Mouse (Mus musculus) layer of hippocampus, adult 18-20 months (tissue): Measurements from ENCODE around the gene Hhip. TPM values are rescaled to one million over a fixed set of nuclear protein-coding genes. Genes with fewer than 3 reads are reported as not detected.
A peak's percentile ranks its signal among the peaks of the same experiment; 100 is the strongest.

ENCODE experiments used
- DNase-seq, 2 experiments: peaks; one replicate each; pipeline ENCODE4 v3.0.0; 2022; ENCODE audit warnings: low spot score in 2 of 2
- long read RNA-seq: library from polyadenylated mRNA; stranded (forward); transcript quantifications from one replicate; pipeline ENCODE4 v2.0.0, GENCODE M21; 2021
- total RNA-seq, 2 experiments: library from RNA; stranded (reverse); gene quantifications; 2 replicates each; pipeline ENCODE4 v1.2.3; 2021

The Hhip gene
- total RNA-seq = 1 to 10 TPM; 3.3 to 4.5 TPM
- long read RNA-seq, full-length matches to known transcripts = 1 of 3 reads
- long read RNA-seq, partial matches to known transcripts = 0 of 3 reads
- long read RNA-seq, other reads (novel, unspliced or antisense) = 2 of 3 reads

- DNase-seq = peak; percentile 34 to 48
These were observed at the start of gene Hhip for GRCm38 (mm10) chr8:80057198-80058174. Gene Hhip (minus strand): TSS chr8:80058006.

DNA sequence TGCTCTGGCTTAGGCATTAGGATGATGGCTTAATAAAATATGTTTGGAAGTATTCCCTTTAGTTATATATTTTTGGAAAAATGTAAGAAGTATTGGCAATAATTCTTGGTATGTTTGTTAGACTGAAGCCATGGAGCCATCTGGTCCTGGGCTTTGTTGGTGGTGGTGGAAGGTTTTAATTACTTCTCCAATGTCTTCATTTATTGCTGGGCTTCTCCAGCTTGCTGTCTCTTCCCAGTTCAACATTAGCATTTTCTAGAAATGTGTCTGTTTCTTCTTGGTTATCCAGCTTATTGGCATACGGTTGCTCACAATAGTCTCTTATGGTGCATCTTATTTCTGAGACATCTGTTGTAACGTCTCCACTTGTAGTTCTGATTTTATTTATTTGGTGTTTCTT, 29.2 kb upstream of the Hhip start:
- peak; percentile 15 to 27 for DNase-seq

DNA sequence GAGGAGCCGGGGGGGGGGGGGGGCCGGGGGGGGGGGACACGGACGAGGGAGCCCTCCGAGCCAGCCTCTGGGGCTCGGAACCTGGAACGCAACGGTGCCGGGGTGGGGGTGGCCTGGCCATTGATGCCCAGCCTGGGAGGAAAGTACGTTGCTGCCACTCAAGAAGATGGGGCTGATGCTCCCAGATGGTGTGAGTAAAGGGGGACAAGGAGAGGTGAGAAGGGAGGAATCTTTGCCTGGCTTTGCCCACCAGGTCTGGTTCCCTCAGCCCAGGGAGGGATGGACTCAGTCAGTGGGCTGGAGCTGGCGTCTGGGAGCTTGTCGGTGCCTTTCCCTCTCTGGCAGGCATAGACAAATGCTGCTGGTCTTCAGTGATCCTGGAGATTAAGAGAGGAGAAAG, 387 bp upstream of the Hhip start:
- no peak for DNase-seq

- no peak for DNase-seq
These were observed 1.3 kb downstream of the Hhip start for GRCm38 (mm10) chr8:80056331-80057070.

- peak in 1 of 2 experiments; percentile 15 for DNase-seq
These were observed 2.0 kb downstream of the Hhip start for GRCm38 (mm10) chr8:80055777-80056176.

DNA sequence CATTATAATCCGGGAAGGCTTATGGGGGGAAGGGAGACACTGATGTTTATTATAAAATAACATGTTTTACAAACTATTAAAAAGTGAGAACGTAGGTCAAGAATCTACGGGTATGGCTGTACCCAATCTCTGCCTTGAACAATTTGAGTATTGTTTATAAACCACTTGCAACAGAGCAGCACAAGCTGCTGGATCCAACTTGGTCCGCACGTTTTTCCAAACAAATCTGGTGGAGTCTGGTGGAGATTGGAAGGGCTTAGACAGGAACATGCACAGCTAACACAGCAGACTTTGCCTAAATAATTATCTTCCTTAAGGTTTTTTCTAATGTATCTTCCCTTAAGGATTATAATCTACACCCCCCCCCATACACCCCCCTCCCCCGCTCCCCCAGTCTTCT, 2.7 kb downstream of the Hhip start:
- DNase-seq = no peak

DNA sequence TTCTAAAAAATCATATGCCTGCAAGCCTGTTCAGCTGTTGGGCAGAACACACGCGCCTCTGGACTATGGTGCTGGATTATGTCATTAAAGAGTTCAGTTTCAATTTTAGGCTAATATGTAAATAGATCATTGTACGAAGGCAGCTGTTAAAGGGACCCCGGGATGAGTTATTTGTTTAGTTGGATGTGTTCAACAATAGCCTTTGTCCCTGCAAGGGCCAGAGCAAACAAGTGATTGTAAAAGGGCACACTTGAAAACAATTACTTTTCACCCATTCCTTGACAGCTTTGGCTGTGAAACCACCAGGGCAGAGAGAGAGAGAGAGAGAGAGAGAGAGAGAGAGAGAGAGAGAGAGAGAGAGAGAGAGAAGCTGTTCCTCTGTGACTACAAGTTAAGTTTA, 3.6 kb downstream of the Hhip start:
- no peak for DNase-seq

DNA sequence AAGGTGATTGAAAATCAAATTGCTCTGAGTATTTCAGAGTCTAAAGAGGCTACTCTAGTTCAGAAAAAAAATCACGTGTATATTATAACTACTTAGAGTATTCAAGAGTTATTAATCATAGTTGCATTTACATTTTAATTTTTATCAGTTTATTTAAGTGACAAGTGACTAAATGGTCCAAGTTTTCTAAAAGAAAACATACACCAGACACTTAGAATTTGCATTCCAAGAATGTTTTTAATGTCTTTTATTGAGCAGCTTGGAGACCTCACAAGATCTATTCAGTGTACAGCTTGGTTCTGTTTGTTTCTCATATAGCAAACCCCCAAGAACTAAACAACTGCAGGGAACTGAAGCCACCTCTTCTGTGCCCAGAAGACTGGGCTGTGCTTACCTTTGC, 5.0 kb downstream of the Hhip start:
- DNase-seq = no peak

GRCm38 (mm10) chr8:80051494-80051893, 6.3 kb downstream of the Hhip start:
- no peak for DNase-seq

- no peak for DNase-seq
These were observed 8.4 kb downstream of the Hhip start for GRCm38 (mm10) chr8:80049256-80050005.

GRCm38 (mm10) chr8:80048256-80048655, 9.6 kb downstream of the Hhip start:
- no peak for DNase-seq

DNA sequence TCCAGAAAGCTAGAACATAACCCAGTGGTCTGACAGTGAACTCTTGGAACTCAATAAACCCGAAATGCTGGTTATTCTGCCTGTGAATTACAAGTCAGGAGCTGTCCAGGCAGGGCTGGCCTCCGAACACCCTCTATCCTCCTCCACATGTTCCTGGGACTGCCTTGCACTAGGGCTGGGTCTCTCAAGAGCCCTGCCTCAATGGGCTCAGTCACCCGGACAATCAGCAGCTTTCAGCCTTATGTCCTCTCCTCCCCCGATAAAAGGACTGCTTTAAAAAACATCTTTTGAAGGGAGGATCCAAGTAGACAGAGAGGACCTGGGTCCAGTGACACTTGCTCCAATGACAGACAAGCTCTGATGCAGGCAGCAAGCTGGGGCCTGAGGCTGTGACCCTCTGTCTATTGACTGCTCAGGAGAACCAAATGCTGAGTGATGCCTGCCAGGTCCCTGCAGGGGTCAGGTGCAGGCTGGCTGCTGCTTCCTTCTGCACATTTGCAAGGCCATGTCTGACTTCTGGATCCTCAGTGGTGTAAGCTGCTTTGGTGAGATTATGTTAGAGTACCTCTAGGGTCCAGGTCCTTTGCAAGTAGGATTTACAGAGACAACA, 20.1 kb downstream of the Hhip start:
- DNase-seq = no peak

DNA sequence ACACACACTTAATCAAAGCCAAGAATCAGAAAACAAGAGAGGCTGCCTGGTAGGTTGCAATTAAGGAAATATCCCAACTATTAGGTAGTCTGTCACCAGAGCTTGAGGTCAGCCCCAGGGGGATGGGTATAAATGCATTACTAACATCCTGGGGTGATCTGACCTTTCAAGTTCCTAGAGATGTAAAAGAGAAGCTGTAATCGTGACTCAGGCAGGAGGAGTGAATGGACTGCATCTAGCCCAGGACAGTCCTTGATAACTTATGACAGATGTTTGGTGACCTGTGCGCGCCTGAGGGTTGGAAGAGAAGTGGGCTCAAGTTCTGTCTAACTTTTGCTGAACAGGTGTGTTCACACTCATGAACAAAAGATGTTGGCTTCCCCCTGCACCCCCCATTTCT, 25.2 kb downstream of the Hhip start:
- DNase-seq = no peak

DNA sequence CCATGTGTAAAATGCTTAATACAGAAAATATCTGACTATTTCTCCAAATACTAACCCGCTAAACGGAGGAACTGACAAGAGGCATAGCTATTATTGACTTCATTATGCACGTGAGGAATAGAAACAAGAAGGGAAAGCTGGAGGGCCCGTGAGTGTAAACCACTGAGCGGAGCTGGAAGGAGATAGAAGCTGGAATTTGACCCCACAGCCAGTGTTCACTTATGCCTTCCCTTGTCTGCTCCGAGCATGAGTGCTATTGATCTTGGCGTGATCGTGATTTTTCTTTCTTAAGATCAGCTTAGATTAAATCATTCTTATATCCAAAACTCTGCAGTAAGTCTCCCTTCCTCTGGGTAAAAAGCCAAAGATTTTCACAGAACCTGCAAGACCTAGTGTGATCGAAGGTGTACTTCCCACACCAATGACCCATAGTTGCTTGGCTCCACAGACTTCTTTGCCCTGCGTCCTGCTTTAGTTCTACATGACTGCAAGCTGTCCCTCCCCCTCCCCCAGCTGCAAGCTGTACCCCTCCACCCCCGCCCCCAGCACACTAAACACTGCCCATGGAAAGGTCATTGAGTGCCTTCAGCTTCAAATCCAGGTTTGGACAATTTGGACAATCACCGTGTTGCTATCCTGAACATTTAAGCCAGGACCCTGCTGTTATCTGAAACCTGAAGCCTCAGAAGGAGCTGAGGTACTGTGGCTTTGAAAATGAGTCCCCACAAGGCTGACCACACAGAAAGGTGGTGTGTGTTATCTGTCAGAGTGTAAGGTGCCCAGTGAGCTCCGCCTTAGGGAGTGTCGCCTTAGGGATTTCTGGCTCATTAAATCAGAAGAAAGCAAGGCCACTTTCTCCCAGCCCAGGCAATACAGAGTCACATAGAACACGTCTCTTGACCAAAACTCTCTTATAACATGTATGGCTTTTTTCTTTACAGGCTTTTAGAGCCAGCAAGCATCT, 26.2 kb downstream of the Hhip start:
- DNase-seq = no peak

DNA sequence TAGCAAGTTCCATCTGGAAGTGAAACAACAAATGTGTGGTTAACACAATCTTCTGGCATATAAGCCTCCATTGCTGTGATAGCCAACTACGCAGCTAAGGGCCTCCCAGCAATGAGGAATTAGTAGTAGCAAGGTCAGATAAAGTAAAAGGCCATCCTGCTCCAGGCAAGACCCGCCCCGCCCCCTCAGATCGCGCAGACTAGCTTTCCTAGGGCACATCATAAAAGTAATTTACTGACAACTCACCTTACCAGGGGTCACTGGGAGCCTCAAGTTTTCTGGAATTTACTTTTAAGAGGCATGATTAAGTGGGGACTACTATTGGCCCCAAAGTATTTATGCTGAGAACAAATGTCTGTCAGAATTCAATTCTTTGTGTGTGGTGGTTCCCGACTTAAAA, 28.2 kb downstream of the Hhip start:
- no peak for DNase-seq

GRCm38 (mm10) chr8:80020469-80020868, 37.3 kb downstream of the Hhip start:
- no peak for DNase-seq

DNA sequence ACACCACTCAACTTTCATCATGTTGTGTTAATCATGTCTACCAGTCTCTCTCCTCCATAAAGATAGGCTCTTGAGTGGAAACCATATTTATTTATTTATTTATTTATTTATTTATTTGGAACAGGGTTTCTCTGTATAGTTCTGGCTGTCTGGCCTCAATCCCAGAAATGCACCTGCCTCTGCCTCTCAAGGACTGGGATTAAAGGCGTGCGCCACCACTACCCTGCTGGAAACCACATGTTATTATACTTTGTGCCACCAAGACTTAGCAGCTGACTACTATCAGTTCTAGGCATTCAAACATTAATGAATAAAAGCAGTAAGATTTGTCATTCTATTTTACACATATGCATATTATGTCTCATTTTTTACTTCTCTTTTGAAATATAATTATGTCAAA, 42.0 kb downstream of the Hhip start:
- DNase-seq = no peak

DNA sequence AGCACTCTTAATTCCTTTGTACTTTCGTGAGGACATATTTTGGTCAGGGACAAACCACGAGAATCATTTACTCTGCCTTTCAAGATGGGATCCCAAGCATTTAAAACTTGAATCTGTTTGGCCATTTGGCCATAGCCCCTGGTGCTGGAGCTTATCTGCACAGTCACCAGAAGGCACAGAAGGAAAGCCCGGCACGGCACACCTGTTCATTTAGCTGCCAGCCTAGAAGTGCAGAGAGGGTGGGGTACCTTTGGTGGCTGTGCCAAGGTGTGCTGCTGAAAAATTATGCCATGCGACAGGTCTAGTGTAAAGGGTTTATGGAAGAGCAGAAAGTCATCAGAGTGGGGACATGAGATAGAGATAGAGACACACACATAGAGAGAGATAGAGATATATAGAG, 53.4 kb downstream of the Hhip start:
- DNase-seq = no peak

GRCm38 (mm10) chr8:80002313-80002712, 55.5 kb downstream of the Hhip start:
- DNase-seq = no peak

GRCm38 (mm10) chr8:79995075-79995474, 62.7 kb downstream of the Hhip start:
- no peak for DNase-seq
